Mouse (Mus musculus) neural tube, embryonic 11.5 days (tissue): ENCODE data around the gene Ankub1. TPM values are rescaled to one million over a fixed set of nuclear protein-coding genes. Genes with fewer than 3 reads are reported as not detected.

ENCODE experiments used
- ATAC-seq: fragments of 200-750 bp; cut with Nextera tagmentation; 2 replicates; pipeline ENCODE4 v1.8.0; 2017; ENCODE audit warnings: moderate number of reproducible peaks, mild to moderate bottlenecking, moderate TSS enrichment, moderate library complexity; ENCODE audit not compliant: insufficient read depth, low FRiP score, low TSS enrichment
- DNase-seq: peaks from one replicate; pipeline ENCODE4 v3.0.0-alpha.2; 2015; ENCODE audit warnings: low spot score
- H3K27ac ChIP-seq: fragments of 300-500 bp; sonication (generic); 2 replicates; pipeline ENCODE4 v1.5.1; 2014; ENCODE audit warnings: low read depth, mild to moderate bottlenecking, low read length
- H3K27me3 ChIP-seq: fragments of 300-500 bp; sonication (generic); 2 replicates; pipeline ENCODE4 v1.6.1; 2014; ENCODE audit warnings: mild to moderate bottlenecking, low read length, mixed read lengths; ENCODE audit not compliant: control insufficient read depth, insufficient read depth
- H3K36me3 ChIP-seq: fragments of 300-500 bp; sonication (generic); 2 replicates; pipeline ENCODE4 v1.6.1; 2014; ENCODE audit warnings: mild to moderate bottlenecking, low read length, moderate library complexity, mixed read lengths; ENCODE audit not compliant: control insufficient read depth, insufficient read depth
- H3K4me1 ChIP-seq: fragments of 300-500 bp; sonication (generic); 2 replicates; pipeline ENCODE4 v1.6.1; 2014; ENCODE audit warnings: low read length, mixed read lengths; ENCODE audit not compliant: control insufficient read depth, insufficient read depth
- H3K4me2 ChIP-seq: fragments of 300-500 bp; sonication (generic); 2 replicates; pipeline ENCODE4 v1.6.1; 2014; ENCODE audit warnings: low read depth, mild to moderate bottlenecking, moderate library complexity
- H3K4me3 ChIP-seq: fragments of 300-500 bp; sonication (generic); 2 replicates; pipeline ENCODE4 v1.5.1; 2014; ENCODE audit warnings: low read depth, low read length
- H3K9ac ChIP-seq: fragments of 300-500 bp; sonication (generic); 2 replicates; pipeline ENCODE4 v1.6.1; 2014; ENCODE audit warnings: mild to moderate bottlenecking, low read length
- H3K9me3 ChIP-seq: fragments of 300-500 bp; sonication (generic); 2 replicates; pipeline ENCODE4 v1.6.1; 2016; ENCODE audit warnings: low read length; ENCODE audit not compliant: control insufficient read depth
- WGBS: fragments of 180-500 bp; shearing (Covaris S2); extraction: QIAGEN DNeasy Blood & Tissue Kit; methylation state at CpG from one replicate; pipeline ENCODE4 v1.1.7; 2014; 5-methylcytosine and 5-hydroxymethylcytosine counted together
- microRNA-seq: library from miRNA; unstranded; fragments of <30 nt; microRNA quantifications from one replicate; pipeline ENCODE4, GENCODE M21; 2016
- polyA plus RNA-seq: library from polyadenylated mRNA; unstranded; fragments of >200 nt; fragmentation: Nextera tagmentation; extraction: Ambion mirVana; gene quantifications from 2 replicates; pipeline ENCODE4 v1.2.1, GENCODE M21; 2014

Ankub1 gene
- polyA plus RNA-seq, 1 experiment from 2014 or later: 0.08 TPM

DNA sequence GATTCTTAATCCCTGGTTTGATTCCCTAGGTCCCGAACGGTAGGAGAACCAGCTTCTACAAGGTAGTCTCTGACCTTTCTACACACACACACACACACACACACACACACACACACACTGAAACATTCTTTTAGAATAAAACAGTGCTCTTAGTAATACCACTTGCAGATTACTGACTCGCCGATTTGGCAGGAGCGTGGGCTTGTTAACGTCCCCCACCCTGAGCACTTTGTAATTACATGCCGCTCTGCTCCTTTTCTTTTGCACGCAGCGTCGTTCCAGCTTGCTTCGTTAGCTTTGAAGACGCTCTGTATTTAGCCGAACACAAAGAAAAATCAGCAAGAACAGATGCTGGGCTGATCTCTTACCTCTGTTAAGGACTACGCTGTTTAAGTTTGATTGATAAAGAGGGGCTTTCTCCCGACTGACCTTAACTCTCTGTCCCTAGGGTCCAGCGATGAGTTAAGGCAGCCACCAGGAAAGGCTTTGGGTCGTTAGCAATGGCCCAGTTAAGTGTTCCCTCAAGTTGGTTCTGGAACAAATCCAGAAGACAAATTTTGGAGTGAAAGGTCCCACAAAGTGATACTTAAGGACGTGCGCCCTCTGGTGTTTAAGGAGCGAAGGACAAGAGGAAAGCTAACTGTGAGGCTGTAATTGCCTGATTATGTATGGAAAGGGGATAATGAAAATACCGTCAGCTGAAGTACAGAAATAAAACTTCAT, 67.2 kb downstream of the Ankub1 start:
- peak overlapping the region; percentile 30 for H3K4me2 ChIP-seq
- H3K36me3 ChIP-seq: no peaks in the 10 kb centered on the region
- H3K27ac ChIP-seq: no peak overlapping the region
- ATAC-seq (peak; percentile 55; the same call in 1 of the 2 replicates), DNase-seq (peak; percentile 78)
- no peak overlapping the region for H3K4me3 ChIP-seq
- no peaks in the 10 kb centered on the region for H3K4me1 ChIP-seq
- no peak overlapping the region for H3K9ac ChIP-seq
- no peaks in the 10 kb centered on the region for H3K27me3 ChIP-seq
- WGBS: 27% methylated on average over 21 of the region's 21 CpGs
- no peaks in the 10 kb centered on the region for H3K9me3 ChIP-seq

DNA sequence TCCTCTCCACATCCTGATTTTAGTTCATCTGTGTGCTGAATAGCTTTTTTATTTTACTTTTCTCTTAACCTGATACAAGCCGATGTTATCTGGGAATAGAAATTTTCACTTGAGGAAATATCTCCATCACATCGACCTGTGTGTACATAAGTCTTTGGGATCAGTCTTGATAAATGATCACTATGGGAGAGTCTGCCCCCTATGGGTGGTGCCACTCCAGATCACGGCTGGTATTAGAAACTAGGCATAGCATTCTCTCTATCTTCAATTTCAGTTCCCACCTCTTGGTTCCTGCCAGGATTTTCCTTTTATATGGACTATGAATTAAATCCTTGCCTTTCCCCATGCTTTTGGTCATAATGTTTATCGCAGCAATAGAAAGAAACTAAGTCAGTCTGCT, 72.9 kb downstream of the Ankub1 start:
- 78% methylated on average over 4 of the region's 4 CpGs for WGBS
- Histone ChIP-seq H3K4me1 (no peaks in the 10 kb centered on the region), H3K4me3 (no peak overlapping the region), H3K4me2 (no peak overlapping the region), H3K36me3 (no peaks in the 10 kb centered on the region), H3K9me3 (no peaks in the 10 kb centered on the region), H3K27ac (no peak overlapping the region), H3K27me3 (no peaks in the 10 kb centered on the region), H3K9ac (no peak overlapping the region)
- ATAC-seq (no peak), DNase-seq (no peak)

DNA sequence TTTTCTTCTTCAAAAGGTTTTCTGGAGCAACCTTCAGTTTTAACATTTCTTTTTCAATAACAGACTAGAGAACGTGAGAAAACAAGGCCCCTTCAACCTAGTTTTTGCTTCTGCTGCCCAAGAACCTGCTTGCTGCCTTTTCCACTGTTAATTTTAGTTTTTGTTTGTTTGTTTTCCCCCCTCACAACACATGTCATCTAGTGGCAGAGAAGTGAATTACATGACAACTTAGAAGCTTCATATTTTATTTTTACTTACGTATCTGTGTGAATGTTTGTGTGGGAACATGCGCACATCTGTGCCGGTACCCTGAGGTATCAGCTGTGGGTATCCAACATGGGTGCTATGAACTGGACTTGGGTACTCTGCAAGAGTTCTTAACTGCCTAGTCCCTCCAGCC, 76.9 kb downstream of the Ankub1 start:
- Histone ChIP-seq H3K36me3 (no peaks in the 10 kb centered on the region), H3K4me1 (no peaks in the 10 kb centered on the region), H3K4me3 (no peak overlapping the region), H3K27me3 (no peaks in the 10 kb centered on the region), H3K4me2 (no peak overlapping the region), H3K27ac (no peak overlapping the region), H3K9ac (no peak overlapping the region), H3K9me3 (no peaks in the 10 kb centered on the region)
- ATAC-seq (no peak), DNase-seq (no peak)
- 93% methylated on average over 4 of the region's 4 CpGs for WGBS

DNA sequence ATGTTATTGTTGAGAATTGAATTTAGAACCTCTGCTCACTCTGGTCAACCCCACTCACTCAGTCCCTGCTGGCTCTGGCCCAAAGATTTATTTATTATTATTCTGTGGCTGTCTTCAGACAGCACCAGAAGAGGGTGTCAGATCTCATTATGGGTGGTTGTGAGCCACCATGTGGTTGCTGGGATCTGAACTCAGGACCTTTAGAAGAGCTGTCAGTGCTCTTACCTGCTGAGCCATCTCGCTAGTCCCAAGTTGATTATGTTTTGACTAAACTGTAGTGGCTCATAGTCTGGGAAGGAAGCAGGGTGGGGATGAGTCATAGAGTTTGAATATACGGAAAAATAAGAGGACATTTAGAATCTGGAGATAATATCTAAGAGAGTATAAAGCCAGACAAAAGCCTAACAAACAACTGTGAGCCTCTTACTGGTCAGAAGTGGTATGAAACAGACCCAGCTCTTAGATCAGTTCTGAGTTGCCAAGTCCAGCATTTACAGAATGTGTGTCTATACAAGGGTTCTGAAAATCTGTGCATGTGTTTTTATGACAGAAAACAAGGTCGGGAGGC, 80.1 kb downstream of the Ankub1 start:
- 78% methylated on average over 3 of the region's 3 CpGs for WGBS
- H3K9me3 ChIP-seq: no peaks in the 10 kb centered on the region
- ATAC-seq (no peak), DNase-seq (no peak)
- no peak overlapping the region for H3K4me2 ChIP-seq
- H3K4me1 ChIP-seq: no peaks in the 10 kb centered on the region
- H3K4me3 ChIP-seq: no peak overlapping the region
- no peaks in the 10 kb centered on the region for H3K36me3 ChIP-seq
- no peaks in the 10 kb centered on the region for H3K27me3 ChIP-seq
- no peak overlapping the region for H3K27ac ChIP-seq
- no peak overlapping the region for H3K9ac ChIP-seq

DNA sequence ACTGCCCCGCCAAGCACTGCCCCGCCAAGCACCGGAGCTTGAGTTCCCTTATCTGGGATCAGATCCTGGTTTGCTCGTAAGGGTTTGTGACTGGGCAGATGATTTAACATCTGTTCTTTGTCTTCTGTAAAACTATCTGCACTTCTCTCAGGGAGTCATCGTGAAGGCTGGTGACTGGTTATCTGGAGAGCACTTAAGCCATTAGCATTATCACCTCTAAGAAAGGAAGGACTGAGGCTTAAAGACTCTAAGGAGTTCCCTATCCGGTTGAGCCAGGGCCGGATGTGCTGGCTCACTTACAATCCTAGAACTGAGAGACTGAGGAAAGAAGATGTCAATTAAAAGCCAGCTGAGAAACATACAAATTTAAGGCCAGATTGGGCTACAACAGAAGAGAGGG, 80.8 kb downstream of the Ankub1 start:
- 69% methylated on average over 7 of the region's 7 CpGs for WGBS
- H3K27ac ChIP-seq: no peak overlapping the region
- H3K9ac ChIP-seq: no peak overlapping the region
- H3K4me1 ChIP-seq: no peaks in the 10 kb centered on the region
- DNase-seq: no peak
- no peaks in the 10 kb centered on the region for H3K27me3 ChIP-seq
- no peak overlapping the region for H3K4me2 ChIP-seq
- no peaks in the 10 kb centered on the region for H3K36me3 ChIP-seq
- no peaks in the 10 kb centered on the region for H3K9me3 ChIP-seq
- ATAC-seq: no peak
- no peak overlapping the region for H3K4me3 ChIP-seq

Small RNA genes lying within 50 kb of the gene (microRNA-seq; reads per million reads assigned to microRNA genes)
- not detected for gene Mir6377

Other genes starting within 250 kb of the Ankub1 start
- gene Wwtr1, start 116.9 kb downstream of the Ankub1 start, polyA plus RNA-seq: 11.9 and 12.5 TPM in 2 replicates
- 87.1 and 87.9 TPM in 2 replicates for gene Commd2, start 41.1 kb downstream of the Ankub1 start, polyA plus RNA-seq
- 55.3 and 56.1 TPM in 2 replicates for gene Rnf13, start 43.3 kb upstream of the Ankub1 start, polyA plus RNA-seq
- gene Pfn2, start 155.3 kb upstream of the Ankub1 start, polyA plus RNA-seq: 282 and 293 TPM in 2 replicates